Mouse (Mus musculus) testis, postnatal 10 days (tissue): ENCODE measurements around the gene Psd.
A peak's percentile ranks its signal among the peaks of the same experiment; 100 is the strongest.

Experiments used
- DNase-seq: peaks from one replicate; pipeline ENCODE4 v3.0.0; 2021; ENCODE audit warnings: low spot score

The Psd gene

DNA sequence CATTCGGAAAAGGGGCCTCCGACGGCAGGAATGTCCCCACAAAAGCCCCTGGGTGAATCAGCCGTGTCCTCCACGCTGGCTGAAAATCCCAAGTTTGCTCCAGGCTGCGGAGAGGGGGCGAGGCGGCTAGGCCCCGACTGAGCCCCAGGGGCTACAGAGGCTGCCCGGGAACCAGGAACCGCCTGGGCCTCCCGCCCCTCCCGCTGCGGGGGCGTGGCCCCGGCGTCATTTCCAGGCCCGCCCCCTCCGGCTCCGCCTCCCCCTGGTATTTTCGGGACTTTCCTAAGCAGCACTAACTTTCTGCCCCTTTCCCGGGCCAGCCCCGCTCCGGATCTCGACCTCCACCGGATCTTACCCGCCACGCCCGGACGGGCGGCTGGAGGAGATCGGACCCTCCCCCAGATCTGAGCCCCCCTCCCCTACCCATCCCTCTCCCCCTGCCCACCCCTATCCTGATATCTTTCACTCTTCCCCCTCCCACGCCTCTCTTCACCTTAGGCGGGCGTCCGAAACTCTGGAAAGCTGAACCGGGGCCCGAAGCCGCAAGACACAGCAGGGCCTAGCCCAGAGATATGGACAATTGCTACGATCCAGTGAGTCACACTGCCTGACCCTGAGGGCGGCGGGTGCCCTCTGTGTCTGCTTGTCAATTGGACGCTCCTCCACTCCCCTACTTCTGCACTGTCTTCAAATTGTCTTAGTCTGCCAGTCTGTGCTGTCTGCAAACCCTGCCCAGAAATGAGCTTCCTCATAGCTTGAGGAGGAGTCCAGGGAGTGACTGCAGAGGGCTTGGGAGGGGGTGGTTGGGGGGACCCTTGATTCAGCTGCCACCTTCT lies 21.3 kb downstream of the Psd start:
- DNase-seq, result peak; percentile 96

DNA sequence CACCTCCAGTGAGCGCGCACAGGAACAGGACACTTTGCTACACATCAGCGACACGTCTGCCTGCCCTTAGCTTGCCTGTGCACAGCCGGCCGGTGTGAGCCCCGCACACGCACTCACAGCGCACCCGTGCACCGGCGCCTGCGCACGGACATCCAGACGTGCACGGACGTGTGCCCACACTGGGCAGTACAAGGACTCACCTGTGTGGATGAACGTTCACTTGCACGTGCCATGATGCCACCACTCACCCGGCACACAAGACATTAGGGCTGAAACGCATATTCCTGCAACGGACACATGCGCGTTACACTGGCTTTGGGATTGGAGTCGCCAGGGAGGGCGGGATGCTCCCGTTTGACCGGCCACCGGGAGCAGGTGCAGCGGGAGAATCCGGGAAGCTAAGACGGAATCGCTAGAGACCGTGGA lies 22.0 kb downstream of the Psd start:
- DNase-seq, result no peak

DNA sequence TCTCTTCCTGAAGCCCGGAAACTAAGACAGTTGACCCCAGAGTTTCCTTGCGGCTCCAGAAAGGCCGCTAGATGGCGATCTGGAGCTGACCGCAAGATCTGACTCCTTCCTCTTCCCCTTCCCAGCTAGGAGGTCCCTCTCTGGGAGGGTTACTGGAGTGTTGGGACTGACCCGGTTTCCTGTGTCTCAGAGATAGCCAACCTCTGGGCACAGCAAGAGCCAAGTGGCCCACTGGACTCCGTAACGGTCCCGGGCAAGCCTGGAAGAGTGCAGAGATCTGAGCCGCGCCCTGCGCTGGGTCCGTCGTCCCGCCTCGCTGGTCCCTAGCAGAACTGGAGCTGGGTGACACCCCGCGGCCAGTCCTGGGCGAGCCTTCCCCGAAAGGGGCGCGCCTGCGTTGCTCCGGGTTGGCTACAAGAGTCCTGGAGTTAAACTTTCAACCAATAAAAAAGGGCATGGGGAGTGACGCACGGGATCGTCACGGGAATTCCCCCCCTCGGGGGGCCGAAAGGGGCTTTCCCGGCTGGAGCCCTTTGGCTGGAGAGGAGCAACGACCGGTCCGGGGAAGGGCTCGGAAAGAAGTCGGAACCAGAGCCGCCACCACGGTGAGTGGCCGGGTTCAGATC lies 22.6 kb downstream of the Psd start, which contains the start of gene Nfkb2:
Nfkb2 (plus strand) TSS at position 105 of the 626 bp plus-strand sequence.
- DNase-seq, result peak; percentile 89

DNA sequence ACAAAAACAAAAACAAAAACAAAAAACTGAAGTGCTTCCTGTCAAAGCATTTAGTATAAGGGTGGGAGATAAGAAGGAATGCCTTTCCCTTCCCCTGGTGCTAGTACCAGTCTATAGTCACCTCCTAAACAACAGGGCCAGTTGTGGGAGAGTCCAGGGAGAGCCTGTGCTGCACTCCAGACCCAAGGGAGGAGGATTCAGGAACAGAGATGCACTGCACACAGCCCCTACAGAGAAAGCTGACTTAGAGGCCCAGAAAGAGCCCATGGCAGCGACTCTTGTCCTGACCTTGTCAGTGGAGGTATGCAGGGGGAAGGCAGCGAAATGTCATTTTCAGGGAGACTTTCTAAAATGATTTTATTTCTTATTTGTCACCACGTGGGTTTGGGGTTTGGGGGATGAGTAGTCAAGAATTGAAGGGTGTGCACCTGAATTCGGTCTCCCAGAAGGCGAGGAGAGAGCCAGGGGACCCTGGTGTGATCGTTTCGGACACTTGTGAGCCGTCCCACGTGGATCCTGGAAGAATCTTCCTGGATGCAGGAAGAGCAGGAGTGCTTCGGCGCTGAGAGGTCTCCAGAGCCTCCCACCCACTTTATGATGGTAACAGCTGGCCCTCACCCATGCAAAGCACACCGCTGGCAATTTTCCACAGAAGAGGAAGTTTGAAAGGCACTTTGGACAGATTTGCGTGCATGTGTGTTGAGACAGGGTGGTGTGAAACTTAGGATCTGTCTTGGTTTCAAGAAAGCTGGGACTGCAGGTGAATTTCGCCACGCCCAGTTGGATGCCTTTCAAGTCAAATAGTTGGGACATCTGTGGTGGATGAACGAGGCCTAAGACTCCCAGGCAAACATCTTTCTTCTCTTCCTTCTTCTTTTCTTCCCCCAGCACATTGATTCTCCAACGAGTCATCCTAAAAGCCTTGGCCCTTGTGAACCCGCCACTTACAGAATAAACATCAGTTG lies 23.4 kb downstream of the Psd start:
- peak; percentile 45 for DNase-seq

DNA sequence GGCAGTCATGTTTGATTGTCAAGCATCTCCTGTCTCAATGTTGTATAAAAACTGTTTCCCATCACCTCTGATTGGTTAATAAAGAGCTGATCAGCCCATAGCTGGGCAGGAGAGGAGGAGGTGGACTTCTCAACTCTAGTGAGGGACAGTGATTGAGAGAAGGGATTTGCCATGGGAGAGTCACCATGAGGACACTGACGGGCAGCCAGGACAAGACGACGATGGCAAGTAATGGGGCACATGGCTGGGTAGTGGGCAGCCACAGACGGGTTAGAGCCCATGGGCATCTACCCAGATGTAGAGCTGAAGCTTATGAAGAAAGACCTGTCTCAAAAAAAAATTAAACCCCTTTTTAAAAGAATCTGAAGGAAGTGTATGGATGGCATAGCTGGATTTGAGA lies 24.4 kb downstream of the Psd start:
- peak; percentile 22 for DNase-seq

- DNase-seq, result no peak
Observed at GRCm38 (mm10) chr19:46300294-46301045, 26.5 kb downstream of the Psd start.

DNA sequence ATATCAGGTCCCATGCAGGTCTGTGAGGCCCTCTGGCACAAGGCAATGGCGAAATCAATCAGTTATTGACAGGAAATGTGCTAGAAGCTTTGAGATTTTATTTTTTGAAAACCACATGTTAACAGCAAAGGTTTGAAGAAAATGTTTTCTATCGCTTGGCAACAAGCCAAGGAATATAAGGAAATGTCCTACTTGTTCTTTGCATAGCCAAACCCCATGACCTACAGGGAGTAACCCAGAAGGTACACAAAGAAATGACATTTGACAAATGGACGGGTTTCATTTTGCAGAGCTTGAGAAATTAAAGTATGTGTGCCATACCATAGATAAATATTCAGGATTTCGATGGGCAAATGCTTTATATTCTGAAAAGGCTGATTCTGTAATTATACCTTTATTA lies 30.0 kb downstream of the Psd start:
- DNase-seq, result no peak

DNA sequence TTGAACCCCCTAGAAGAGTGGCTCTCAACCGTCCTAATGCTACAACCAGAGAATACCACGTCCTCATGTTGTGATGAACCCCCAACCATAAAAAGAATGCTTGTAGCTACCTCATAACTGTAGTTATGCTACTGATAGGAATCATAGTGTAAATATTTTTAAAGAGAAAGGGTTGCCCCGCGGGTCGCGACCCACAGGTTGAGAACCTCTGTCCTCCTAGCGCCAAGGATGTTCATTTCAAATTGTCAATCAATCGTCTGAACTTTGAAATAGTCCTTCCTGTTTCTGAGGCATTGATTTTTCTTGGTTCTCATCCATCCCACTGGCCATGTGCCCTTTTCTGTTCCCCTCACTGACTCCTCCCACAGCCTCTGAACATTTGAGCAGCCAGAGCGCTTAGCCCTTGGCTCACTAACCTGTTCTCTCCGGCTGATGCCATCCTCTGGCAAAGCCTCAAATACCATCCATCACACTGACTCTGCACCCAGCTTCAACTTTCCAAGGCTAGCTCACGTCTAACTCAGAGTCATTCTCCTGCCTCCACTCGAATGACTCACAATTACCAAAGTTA lies 36.3 kb downstream of the Psd start:
- DNase-seq, result peak; percentile 33

DNA sequence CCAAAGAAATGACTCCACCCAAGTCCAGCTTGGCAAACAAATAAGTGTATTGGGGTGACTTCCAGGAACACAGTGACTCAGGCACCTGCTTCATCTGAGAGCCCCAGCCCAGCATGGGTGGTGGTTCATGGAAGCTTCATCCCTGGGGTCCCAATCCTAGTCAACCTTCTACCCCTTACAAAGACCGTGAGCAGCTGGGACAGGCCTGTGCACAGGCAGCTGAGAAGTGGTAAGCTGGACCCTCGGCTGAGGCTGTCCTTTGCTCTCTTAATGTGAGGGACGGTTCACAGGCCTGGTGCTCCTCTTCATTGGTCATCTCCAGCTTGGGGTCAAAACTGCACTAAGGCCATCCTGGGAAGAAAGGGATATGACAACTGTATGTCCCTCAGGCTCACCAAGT lies 39.4 kb downstream of the Psd start:
- no peak for DNase-seq

- no peak for DNase-seq
Observed at GRCm38 (mm10) chr19:46286926-46287325, 40.0 kb downstream of the Psd start.

DNA sequence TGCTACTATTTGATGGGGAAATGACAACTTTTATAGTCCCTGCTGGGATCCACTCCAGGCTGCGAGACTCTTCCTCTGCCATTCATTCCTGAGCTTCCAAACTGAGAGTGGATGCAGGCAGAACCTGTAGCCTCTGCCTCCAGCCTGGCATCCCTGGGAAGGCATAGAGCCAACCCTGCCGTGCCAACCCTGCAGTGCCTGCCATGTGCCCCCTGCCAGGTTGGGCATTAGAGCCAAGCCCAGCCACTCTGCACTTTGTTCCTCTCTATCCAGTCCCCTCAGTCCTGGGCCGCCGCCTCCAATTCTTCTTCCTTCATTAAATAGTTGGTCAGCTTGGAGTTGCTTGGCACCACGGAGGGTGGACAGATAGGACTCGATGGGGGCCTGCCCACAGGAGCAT lies 40.9 kb downstream of the Psd start:
- DNase-seq, result no peak

- no peak for DNase-seq
Observed at GRCm38 (mm10) chr19:46285631-46286030, 41.3 kb downstream of the Psd start.

DNA sequence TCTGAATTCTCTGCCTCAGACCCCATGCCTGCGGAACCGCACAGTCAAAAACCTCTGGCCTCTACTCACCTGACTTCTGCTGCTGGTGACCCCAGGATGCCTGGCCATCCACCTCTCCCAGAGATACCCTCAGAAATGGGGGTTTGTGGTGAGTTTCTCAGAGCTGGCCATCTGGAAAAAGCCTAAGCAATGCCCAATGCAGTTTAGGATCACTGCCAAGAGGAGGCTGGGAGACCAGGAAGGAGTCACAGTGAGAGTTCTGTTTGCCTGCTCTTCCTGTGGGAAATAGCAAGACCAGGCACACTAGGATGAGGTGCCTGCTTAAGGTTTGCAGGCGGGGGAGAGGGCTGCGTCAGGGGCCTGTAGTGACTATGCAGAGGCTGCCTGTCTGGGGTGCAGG lies 42.3 kb downstream of the Psd start:
- DNase-seq, result no peak

GRCm38 (mm10) chr19:46282081-46282849 lies 44.7 kb downstream of the Psd start:
- no peak for DNase-seq

DNA sequence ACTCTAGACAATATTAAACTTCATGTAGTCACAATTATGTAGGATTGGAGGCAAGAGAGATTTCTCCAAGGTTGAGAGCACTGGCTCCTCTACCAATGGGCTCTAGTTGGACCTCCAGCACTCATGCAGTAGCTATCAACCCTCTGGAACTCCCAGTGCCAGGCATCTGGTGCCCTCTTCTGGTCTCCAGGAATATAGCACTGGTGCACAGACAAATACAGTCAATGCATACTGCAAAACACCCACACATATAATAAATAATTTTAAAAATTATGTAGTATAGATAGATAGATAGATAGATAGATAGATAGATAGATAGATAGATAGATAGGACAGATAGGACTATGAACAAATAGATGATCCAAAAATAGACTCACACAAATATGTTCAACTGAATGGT lies 51.6 kb downstream of the Psd start:
- no peak for DNase-seq

DNA sequence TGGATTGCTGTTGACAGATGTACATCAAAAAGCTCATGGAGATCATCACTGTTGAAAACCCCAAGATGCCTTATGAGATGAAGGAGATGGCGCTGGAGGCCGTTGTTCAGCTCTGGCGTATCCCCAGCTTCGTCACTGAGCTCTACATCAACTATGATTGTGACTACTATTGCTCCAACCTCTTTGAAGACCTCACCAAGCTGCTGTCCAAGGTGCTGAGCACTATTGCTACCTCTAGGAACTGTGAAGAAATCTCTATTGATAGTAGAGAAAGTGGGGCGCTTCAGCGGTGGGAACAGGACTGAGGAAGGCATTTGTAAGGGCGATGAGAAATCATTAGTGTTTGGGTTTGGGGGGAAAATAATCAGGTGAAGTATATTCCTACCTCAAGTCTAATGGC lies 62.2 kb downstream of the Psd start:
- no peak for DNase-seq
